ENCODE assay signal across 15 mouse cellular contexts in genomic region chr15:80739972-80740371, GRCm38 (mm10). TPM values are rescaled to one million over a fixed set of nuclear protein-coding genes. Genes with fewer than 3 reads are reported as not detected.
DNase-seq lines count a peak whose midpoint lies in the region; ATAC-seq lines count a peak whose summit lies in the region.
"Had no signal": no experiment of that assay in that cellular context is flagged by ENCODE, and none has a peak within 500 bp of the region (broad histone marks: within the 10 kb centered on the region; RNA-seq: fewer than 3 reads in every experiment).

No protein-coding gene starts in this region.

- no peaks in the 10 kb centered on the region for H3K36me3 ChIP-seq in heart, embryonic 10.5 days
- no peaks in the 10 kb centered on the region for H3K36me3 ChIP-seq in heart, embryonic 11.5 days (ENCODE audit: control insufficient read depth, insufficient read depth, low read length)
- no peaks in the 10 kb centered on the region for H3K36me3 ChIP-seq in liver, embryonic 16.5 days (ENCODE audit: control insufficient read depth, insufficient read depth)
- H3K36me3 ChIP-seq in stomach, embryonic 14.5 days (ENCODE audit: control insufficient read depth, insufficient read depth, low read length) = no peaks in the 10 kb centered on the region
- H3K36me3 ChIP-seq: neural tube, embryonic 15.5 days had no signal

- DNase-seq in heart, embryonic 10.5 days (ENCODE audit: low spot score) = no peak
- DNase-seq in cerebellum, postnatal 10 days = no peak
- DNase-seq in urinary bladder, postnatal 4 days (ENCODE audit: low spot score in 2 of 2) = no peak
- DNase-seq in adrenal gland, postnatal 36 days = no peak
- DNase-seq: B cell, adult 2 months; cerebellum, postnatal 14 days; kidney, adult 9 months; retina, postnatal 1 day; thymus, postnatal 36 days had no signal

- peak overlapping the region; percentile 31; the same call in 1 of the 2 replicates for H3K27ac ChIP-seq in heart, embryonic 10.5 days
- no peak overlapping the region for H3K27ac ChIP-seq in heart, embryonic 11.5 days (ENCODE audit: low read depth, low read length)
- peak overlapping the region; percentile 66 for H3K27ac ChIP-seq in brown adipose tissue, adult 24 weeks (replicated peaks; ENCODE audit: low read depth, low read length)
- peak overlapping the region; percentile 46 for H3K27ac ChIP-seq in liver, embryonic 16.5 days (ENCODE audit: low read length)
- H3K27ac ChIP-seq in stomach, embryonic 14.5 days (ENCODE audit: low read length) = peak overlapping the region; percentile 61; the same call in 1 of the 2 replicates
- H3K27ac ChIP-seq: hindbrain, embryonic 14.5 days; neural tube, embryonic 15.5 days had no signal

- no peaks in the 10 kb centered on the region for H3K27me3 ChIP-seq in heart, embryonic 10.5 days (ENCODE audit: insufficient read depth, poor library complexity, severe bottlenecking)
- H3K27me3 ChIP-seq in heart, embryonic 11.5 days (ENCODE audit: control insufficient read depth, insufficient read depth, low read length) = no peaks in the 10 kb centered on the region
- H3K27me3 ChIP-seq in liver, embryonic 16.5 days (ENCODE audit: control insufficient read depth, insufficient read depth, low read depth, low read length) = no peaks in the 10 kb centered on the region
- no peaks in the 10 kb centered on the region for H3K27me3 ChIP-seq in stomach, embryonic 14.5 days (ENCODE audit: control insufficient read depth, insufficient read depth, low read length)
- H3K27me3 ChIP-seq: neural tube, embryonic 15.5 days had no signal

- 63% methylated on average over 1 of the region's 1 CpGs for WGBS in heart, embryonic 10.5 days
- 80% methylated on average over 1 of the region's 1 CpGs for WGBS in heart, embryonic 11.5 days (ENCODE audit: insufficient replicate concordance)
- 68% methylated on average over 1 of the region's 1 CpGs for WGBS in liver, embryonic 16.5 days (ENCODE audit: insufficient replicate concordance)
- WGBS in stomach, embryonic 14.5 days = 96% methylated on average over 1 of the region's 1 CpGs

- H3K9ac ChIP-seq in heart, embryonic 11.5 days (ENCODE audit: low read depth, low read length) = no peak overlapping the region
- no peak overlapping the region for H3K9ac ChIP-seq in liver, embryonic 16.5 days (ENCODE audit: low read depth, low read length)
- no peak overlapping the region for H3K9ac ChIP-seq in stomach, embryonic 14.5 days (replicated peaks; ENCODE audit: low read depth, low read length)
- H3K9ac ChIP-seq: hindbrain, embryonic 14.5 days; neural tube, embryonic 15.5 days had no signal

- no peaks in the 10 kb centered on the region for H3K9me3 ChIP-seq in heart, embryonic 10.5 days
- no peaks in the 10 kb centered on the region for H3K9me3 ChIP-seq in heart, embryonic 11.5 days (replicated peaks; ENCODE audit: control insufficient read depth, low read length)
- H3K9me3 ChIP-seq in liver, embryonic 16.5 days (replicated peaks; ENCODE audit: control insufficient read depth, low read length) = no peaks in the 10 kb centered on the region
- no peaks in the 10 kb centered on the region for H3K9me3 ChIP-seq in stomach, embryonic 14.5 days (ENCODE audit: control insufficient read depth, low read depth, low read length)
- H3K9me3 ChIP-seq: neural tube, embryonic 15.5 days had no signal

- no peak for ATAC-seq in heart, embryonic 11.5 days (replicated peaks; ENCODE audit: insufficient number of reproducible peaks, low FRiP score, low TSS enrichment)
- ATAC-seq in liver, embryonic 16.5 days (ENCODE audit: low read depth) = no peak
- ATAC-seq in stomach, embryonic 14.5 days (ENCODE audit: insufficient number of reproducible peaks, insufficient read depth, low FRiP score, low read depth) = no peak

- 0 out of 2 replicates have a peak, but pooled peaks cover 3% of the 10 kb centered on the region for H3K4me1 ChIP-seq in heart, embryonic 10.5 days
- H3K4me1 ChIP-seq in heart, embryonic 11.5 days (ENCODE audit: control insufficient read depth, insufficient read depth, low read length) = no peaks in the 10 kb centered on the region
- H3K4me1 ChIP-seq in brown adipose tissue, adult 24 weeks (ENCODE audit: control insufficient read depth, insufficient read depth, insufficient read length, low read length) = peaks cover 28% of the 10 kb centered on the region
- peaks cover 50% of the 10 kb centered on the region for H3K4me1 ChIP-seq in liver, embryonic 16.5 days (ENCODE audit: control insufficient read depth, low read depth, low read length)
- peaks cover 4% of the 10 kb centered on the region; the same call in 1 of the 2 replicates for H3K4me1 ChIP-seq in stomach, embryonic 14.5 days (ENCODE audit: control insufficient read depth, insufficient read depth, low read length)
- H3K4me1 ChIP-seq: neural tube, embryonic 15.5 days had no signal

- H3K4me2 ChIP-seq in heart, embryonic 11.5 days = no peak overlapping the region
- no peak overlapping the region for H3K4me2 ChIP-seq in liver, embryonic 16.5 days (ENCODE audit: low read depth, low read length)
- no peak overlapping the region for H3K4me2 ChIP-seq in stomach, embryonic 14.5 days (replicated peaks; ENCODE audit: low read depth, low read length)
- H3K4me2 ChIP-seq: hindbrain, embryonic 14.5 days; neural tube, embryonic 15.5 days had no signal

- H3K4me3 ChIP-seq in heart, embryonic 10.5 days = no peak overlapping the region
- no peak overlapping the region for H3K4me3 ChIP-seq in heart, embryonic 11.5 days (ENCODE audit: low read depth, low read length)
- no peak overlapping the region for H3K4me3 ChIP-seq in brown adipose tissue, adult 24 weeks (ENCODE audit: insufficient read depth, low read depth, low read length)
- H3K4me3 ChIP-seq in liver, embryonic 16.5 days (ENCODE audit: low read depth, low read length) = no peak overlapping the region
- no peak overlapping the region for H3K4me3 ChIP-seq in stomach, embryonic 14.5 days (ENCODE audit: low read depth, low read length)
- H3K4me3 ChIP-seq: neural tube, embryonic 15.5 days had no signal

RNA-seq across cellular contexts. Expression of gene Tnrc6b, which starts 28.9 kb away (rescaled TPM):
- polyA plus RNA-seq in heart, embryonic 10.5 days (2016; fragmentation: Nextera tagmentation; extraction: Ambion mirVana) = 28.5 and 40.2 TPM in 2 replicates
- polyA plus RNA-seq in heart, embryonic 11.5 days (2014; fragmentation: Nextera tagmentation; extraction: Ambion mirVana) = 16.7 and 17.9 TPM in 2 replicates
- 9.8 and 17.8 TPM in 2 replicates for polyA plus RNA-seq in brown adipose tissue, adult 24 weeks (2012; ENCODE audit: insufficient read depth, insufficient read length, missing spikeins)
- 19.7 and 22.1 TPM in 2 replicates for polyA plus RNA-seq in liver, embryonic 16.5 days (2015; fragmentation: Nextera tagmentation; extraction: Ambion mirVana)
- 25.5 and 28.7 TPM in 2 replicates for polyA plus RNA-seq in stomach, embryonic 14.5 days (2014; fragmentation: Nextera tagmentation; extraction: Ambion mirVana)
- 10 to 100 TPM; 46.5 to 56.9 TPM for total RNA-seq in adrenal gland, postnatal 36 days (2021)
